Mouse (Mus musculus) retina, embryonic 14.5 days (tissue): ENCODE results near the gene Lsamp.

Source experiments
- DNase-seq: peaks from one replicate; pipeline ENCODE4 v3.0.0-alpha.2; 2015; ENCODE audit warnings: low spot score

The Lsamp gene

DNA sequence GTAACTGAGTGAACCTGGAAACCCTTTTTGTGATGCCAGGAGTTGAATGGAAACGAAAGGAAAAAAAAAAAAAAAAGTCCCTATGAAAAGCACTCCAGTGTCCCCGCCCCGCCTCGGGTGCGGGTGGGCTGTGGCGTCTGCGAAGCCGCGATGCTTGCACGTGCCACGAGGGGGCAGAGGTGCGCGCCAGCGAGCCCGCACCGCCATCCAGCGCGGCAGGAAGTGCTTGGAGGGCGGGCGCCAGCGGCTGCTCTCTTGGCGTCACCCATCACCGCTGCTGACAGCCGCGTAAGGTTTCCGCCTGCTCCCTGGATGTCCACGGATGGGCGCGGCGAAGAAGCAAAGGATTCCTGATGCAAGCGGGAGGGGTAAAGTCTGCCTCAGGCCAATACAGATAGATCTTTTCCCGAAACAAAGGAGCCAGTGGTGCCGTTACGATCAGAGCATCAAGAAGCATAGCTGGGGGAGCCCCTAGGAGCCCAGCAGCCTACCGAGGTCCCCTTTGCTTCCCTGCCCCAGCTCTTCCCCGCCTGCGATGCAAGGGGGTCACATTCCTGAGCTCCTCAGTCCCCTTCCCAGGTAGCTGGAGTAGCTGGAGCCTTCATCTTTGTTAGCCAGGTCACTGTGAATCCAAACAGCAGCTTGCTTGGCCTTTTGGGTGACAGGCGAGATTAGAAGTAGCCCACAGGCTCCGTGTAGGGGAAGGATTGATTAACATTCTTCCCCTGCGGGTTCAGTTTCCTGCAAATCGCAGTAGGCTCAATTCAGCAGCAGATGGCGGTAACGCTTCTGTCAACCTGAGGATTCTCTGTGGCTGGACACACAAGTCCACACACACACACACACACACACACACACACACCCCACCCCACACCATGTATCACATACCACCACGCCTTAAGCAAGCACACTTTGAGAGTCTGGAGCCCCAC lies 2206.2 kb downstream of the Lsamp start:
- DNase-seq, result peak; percentile 94
